Mouse (Mus musculus): ENCODE measurements around the gene Ankrd42.

The Ankrd42 gene

GRCm38 (mm10) chr7:92560986-92561876 lies 75.7 kb downstream of the Ankrd42 start, which contains the start of gene Ccdc90b:
TSS of gene Ccdc90b (plus strand) at chr7:92561149.
- peak; percentile 85 for DNase-seq

- no peak for DNase-seq
Observed at GRCm38 (mm10) chr7:92558744-92559143, 78.2 kb downstream of the Ankrd42 start.

DNA sequence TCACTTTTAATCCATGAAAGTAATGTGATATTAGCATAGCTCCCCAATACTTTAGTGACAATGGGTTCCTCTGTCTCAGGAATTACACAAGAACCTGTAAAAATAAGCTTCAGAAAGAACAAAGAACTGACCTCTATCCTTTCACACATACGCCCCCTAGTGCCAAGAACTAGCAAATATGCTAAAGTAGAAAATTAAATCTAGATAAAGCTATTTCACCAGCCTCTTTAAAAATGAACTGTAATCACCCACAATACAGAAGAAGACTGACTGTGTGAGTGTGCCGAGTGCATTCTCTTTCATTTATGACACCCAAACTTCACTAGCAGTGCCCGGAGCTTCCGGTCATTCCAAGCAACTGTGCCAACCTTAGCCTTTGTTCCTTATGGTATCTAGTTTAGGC lies 86.0 kb downstream of the Ankrd42 start:
- DNase-seq, result peak; percentile 26

DNA sequence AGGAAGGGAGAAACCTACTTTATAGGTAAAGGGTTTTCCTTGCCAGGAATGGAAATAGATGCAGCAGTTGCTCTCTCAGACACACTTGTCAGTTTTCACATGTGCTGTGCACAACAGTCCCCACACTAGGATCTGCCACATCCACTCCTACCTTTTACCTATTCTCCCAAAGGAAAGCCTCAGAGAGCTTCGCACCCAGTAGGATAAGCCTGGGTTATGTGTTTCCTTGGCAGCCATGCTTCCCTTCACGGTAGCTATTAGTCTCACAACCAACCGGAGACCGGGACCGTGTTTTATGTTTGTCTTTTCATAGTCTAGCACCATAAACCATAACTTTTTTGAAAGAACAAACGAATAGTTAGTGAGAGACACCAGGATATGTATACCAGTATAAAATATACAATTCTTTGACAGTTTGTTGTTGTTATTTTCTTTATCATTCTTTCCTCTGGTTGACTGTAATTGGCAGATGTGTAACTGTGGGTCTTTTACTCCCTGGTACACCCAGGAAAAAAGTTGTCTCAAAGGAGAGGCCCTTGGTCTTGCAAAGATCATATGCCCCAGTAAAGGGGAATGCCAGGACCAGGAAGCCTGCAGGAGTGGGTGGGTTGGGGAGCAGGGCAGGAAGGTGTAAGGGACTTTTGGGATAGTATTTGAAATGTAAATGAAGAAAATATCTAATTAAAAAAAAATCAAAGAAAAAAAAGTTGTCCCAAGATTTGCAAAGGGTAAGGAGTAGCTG lies 86.5 kb downstream of the Ankrd42 start:
- DNase-seq, result no peak

GRCm38 (mm10) chr7:92546763-92547162 lies 90.2 kb downstream of the Ankrd42 start:
- DNase-seq, result no peak

GRCm38 (mm10) chr7:92532351-92533036 lies 104.4 kb downstream of the Ankrd42 start:
- no peak for DNase-seq
